Mouse (Mus musculus) cerebellum, adult 2 months (tissue): Measurements from ENCODE around the gene Cd9.

Source experiments
- CTCF ChIP-seq: fragments of 200-500 bp; IDR thresholded peaks from 2 replicates; pipeline ENCODE4 v1.5.1; 2011; ENCODE audit warnings: low read depth, mild to moderate bottlenecking, control low read depth, low read length, moderate library complexity, borderline replicate concordance; ENCODE audit not compliant: insufficient read depth
- POLR2A ChIP-seq: fragments of 200-500 bp; IDR thresholded peaks from 2 replicates; pipeline ENCODE4 v1.6.1; 2011; ENCODE audit warnings: low read length, control low read depth, borderline replicate concordance; ENCODE audit not compliant: insufficient read depth

DNA sequence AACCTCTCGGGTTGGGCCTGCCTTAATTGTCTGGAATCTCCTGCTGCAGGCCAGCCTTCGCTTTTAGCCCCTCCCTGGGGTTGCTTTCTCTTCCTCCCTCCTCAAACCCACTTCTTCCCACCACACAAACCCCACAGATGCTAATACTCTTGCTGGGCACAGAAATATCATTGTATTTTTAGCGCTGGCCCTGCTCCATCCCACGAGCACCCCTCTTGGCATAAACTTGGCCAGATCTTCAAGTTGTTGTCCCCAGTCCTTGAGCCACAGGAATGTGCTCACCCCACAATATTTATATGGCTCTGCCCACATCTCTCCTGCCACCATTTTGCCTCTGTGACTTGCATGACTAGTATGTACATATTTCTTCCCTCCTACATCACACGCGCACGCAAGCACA is 16.6 kb upstream of the Cd9 start:
- TF ChIP-seq CTCF (no peak), POLR2A (no peak)
